Mouse (Mus musculus) erythroblast, embryonic 14.5 days (primary cell): ENCODE measurements around the gene Apol8.

Experiments
- GATA1 ChIP-seq: IDR thresholded peaks from 2 replicates; pipeline ENCODE4 v1.6.1; 2012; ENCODE audit warnings: low read length, inconsistent platforms, mixed read lengths
- TAL1 ChIP-seq: IDR thresholded peaks from 3 replicates; pipeline ENCODE4 v1.6.1; 2012; ENCODE audit warnings: low read length, inconsistent platforms, mixed read lengths

DNA sequence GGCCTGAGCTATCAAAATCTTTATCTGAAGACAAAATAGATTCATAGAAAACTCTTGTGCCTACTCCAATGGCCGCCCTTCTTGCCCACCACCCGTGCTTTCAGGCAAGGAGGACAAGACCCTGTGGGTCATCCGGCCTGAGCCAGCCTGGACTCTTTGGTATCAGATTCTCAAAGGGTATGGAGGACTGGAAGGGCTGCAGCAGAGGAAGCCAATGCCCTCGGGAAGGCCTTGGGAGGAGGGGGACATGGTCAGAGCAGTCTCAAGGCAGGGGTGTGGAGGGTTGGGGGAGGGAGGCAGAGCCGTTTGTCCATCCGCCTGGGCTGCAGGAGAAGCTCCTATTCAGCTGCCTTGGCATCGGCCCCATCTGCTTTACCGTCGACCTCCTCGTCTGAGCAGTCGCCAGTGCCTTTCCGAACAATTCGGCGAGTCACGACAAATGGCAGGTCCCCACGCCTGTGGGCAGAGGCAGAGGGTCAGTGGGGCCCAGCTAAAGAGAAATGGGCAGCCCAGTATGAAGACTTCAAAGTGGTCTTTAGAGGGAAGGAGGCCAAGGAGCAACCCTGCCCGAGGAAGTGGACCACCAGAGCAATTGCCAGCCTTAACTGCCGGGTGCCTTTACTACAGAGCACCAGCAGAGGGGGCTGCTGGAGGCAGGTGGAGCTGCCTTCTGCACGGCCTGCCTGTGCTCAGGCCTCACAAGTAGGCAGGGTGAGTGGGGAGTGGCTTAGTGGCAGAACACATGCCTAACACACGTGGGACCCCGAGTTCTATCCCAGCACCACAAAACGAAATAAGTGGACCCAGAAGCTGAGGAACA, 5.0 kb upstream of the Apol8 start:
- TF ChIP-seq GATA1: no peak
- no peak for TF ChIP-seq TAL1
